Mouse (Mus musculus): ENCODE results near the gene Cwc27. TPM values are rescaled to one million over a fixed set of nuclear protein-coding genes. Genes with fewer than 3 reads are reported as not detected.

Cwc27 gene
- polyA plus RNA-seq, 1 experiment from 2014 or later: 25.4 TPM

DNA sequence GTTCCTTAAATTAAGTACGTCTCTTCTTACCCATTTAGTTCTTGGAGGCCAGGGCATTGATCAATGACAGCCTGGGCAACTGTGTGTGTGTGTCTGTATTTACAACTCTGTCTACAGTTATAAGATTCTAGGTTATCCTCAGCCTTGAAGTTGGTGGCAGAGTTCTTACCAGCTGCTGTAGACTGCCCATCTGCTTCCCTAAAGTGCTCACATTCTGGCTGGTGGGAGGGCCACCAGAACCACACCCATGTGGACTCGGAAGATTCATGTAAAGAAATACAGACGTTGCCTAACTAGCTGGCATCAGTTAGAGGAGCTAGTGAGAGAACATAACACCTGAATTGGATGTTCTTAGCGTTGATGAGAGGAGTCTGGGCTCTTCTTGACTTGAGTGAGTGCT, 25.0 kb upstream of the Cwc27 start:
- DNase-seq (ENCODE audit: low spot score) (no peak), ATAC-seq (replicated peaks; ENCODE audit: low FRiP score, low read depth) (no peak)
- Histone ChIP-seq H3K4me2 (ENCODE audit: low read length) (no peak overlapping the region), H3K27me3 (ENCODE audit: insufficient read depth, low read length) (no peaks in the 10 kb centered on the region), H3K9ac (ENCODE audit: low read depth, low read length) (no peak overlapping the region), H3K9me3 (replicated peaks; ENCODE audit: low read length) (no peaks in the 10 kb centered on the region), H3K4me1 (replicated peaks; ENCODE audit: insufficient read depth, low read length) (no peaks in the 10 kb centered on the region), H3K36me3 (ENCODE audit: insufficient read depth, low read length) (peaks cover 12% of the 10 kb centered on the region), H3K4me3 (replicated peaks; ENCODE audit: low read depth, low read length) (no peak overlapping the region), H3K27ac (no peak overlapping the region)
- TF ChIP-seq CTCF (IDR thresholded peaks at IDR 0.05; ENCODE audit: low read depth): no peak
- WGBS: 62% methylated on average over 4 of the region's 4 CpGs

DNA sequence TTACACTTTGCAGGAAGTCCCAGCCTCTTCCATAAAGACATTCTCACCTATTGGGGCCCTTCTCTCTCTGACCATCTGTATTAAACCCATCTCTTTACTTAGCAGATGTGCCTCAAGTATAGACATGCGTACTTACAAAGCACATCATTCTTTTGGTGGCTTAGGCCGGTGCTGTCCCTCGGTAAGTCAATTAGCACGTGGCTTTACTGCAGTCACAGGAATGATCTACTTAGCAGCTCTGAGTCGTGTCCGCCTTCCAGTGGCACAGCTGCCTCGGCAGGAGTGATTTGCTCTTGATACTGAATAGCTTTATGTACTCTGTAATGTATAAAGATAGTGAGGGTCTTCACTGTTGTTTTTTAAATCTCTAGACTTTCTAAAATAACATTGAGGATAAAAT, 20.7 kb upstream of the Cwc27 start:
- ATAC-seq (replicated peaks; ENCODE audit: low FRiP score, low read depth) (no peak), DNase-seq (ENCODE audit: low spot score) (no peak)
- H3K4me1 ChIP-seq (replicated peaks; ENCODE audit: insufficient read depth, low read length): no peaks in the 10 kb centered on the region
- no peaks in the 10 kb centered on the region for H3K9me3 ChIP-seq (replicated peaks; ENCODE audit: low read length)
- no peak overlapping the region for H3K4me3 ChIP-seq (replicated peaks; ENCODE audit: low read depth, low read length)
- H3K4me2 ChIP-seq (ENCODE audit: low read length): no peak overlapping the region
- H3K9ac ChIP-seq (ENCODE audit: low read depth, low read length): no peak overlapping the region
- 57% methylated on average over 7 of the region's 7 CpGs for WGBS
- peaks cover 34% of the 10 kb centered on the region for H3K36me3 ChIP-seq (ENCODE audit: insufficient read depth, low read length)
- H3K27ac ChIP-seq: no peak overlapping the region
- no peak for TF ChIP-seq CTCF (IDR thresholded peaks at IDR 0.05; ENCODE audit: low read depth)
- H3K27me3 ChIP-seq (ENCODE audit: insufficient read depth, low read length): no peaks in the 10 kb centered on the region

DNA sequence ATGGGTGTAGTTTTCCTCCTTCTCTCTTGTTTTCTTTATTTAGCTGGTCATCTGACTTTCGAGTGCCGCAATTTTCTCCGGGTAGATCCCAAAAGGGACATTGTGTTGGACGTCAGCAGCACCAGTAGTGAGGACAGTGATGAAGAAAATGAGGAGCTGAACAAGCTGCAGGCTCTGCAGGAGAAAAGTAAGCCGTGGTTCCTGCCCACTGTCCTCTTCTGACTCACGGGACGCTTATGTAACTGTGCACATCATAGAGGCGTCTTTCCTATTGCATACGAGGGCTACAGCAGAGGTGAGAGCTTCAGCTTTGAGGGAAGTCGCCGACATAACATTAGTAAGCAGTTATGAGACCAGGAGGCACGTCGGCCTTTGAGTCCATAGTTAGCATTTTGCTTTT, 15.9 kb upstream of the Cwc27 start:
- no peak for ATAC-seq (replicated peaks; ENCODE audit: low FRiP score, low read depth)
- WGBS: 97% methylated on average over 13 of the region's 13 CpGs
- H3K4me1 ChIP-seq (replicated peaks; ENCODE audit: insufficient read depth, low read length): no peaks in the 10 kb centered on the region
- H3K27me3 ChIP-seq (ENCODE audit: insufficient read depth, low read length): no peaks in the 10 kb centered on the region
- H3K9ac ChIP-seq (ENCODE audit: low read depth, low read length): no peak overlapping the region
- H3K36me3 ChIP-seq (ENCODE audit: insufficient read depth, low read length): peaks cover 45% of the 10 kb centered on the region
- no peak for DNase-seq (ENCODE audit: low spot score)
- H3K9me3 ChIP-seq (replicated peaks; ENCODE audit: low read length): no peaks in the 10 kb centered on the region
- no peak overlapping the region for H3K4me2 ChIP-seq (ENCODE audit: low read length)
- no peak for TF ChIP-seq CTCF (IDR thresholded peaks at IDR 0.05; ENCODE audit: low read depth)
- no peak overlapping the region for H3K4me3 ChIP-seq (replicated peaks; ENCODE audit: low read depth, low read length)
- no peak overlapping the region for H3K27ac ChIP-seq

GRCm38 (mm10) chr13:104825470-104825869, 8.5 kb upstream of the Cwc27 start:
- Histone ChIP-seq H3K4me2 (ENCODE audit: low read length) (no peak overlapping the region), H3K4me3 (replicated peaks; ENCODE audit: low read depth, low read length) (no peak overlapping the region), H3K9me3 (replicated peaks; ENCODE audit: low read length) (no peaks in the 10 kb centered on the region), H3K4me1 (replicated peaks; ENCODE audit: insufficient read depth, low read length) (no peaks in the 10 kb centered on the region; the same call in 1 of the 2 replicates), H3K27ac (no peak overlapping the region), H3K9ac (ENCODE audit: low read depth, low read length) (no peak overlapping the region), H3K27me3 (ENCODE audit: insufficient read depth, low read length) (no peaks in the 10 kb centered on the region), H3K36me3 (ENCODE audit: insufficient read depth, low read length) (peaks cover 24% of the 10 kb centered on the region; the same call in 1 of the 2 replicates)
- ATAC-seq (replicated peaks; ENCODE audit: low FRiP score, low read depth) (no peak), DNase-seq (ENCODE audit: low spot score) (no peak)
- TF ChIP-seq CTCF (IDR thresholded peaks at IDR 0.05; ENCODE audit: low read depth): no peak
- WGBS: 53% methylated on average over 2 of the region's 2 CpGs

- Histone ChIP-seq H3K9me3 (replicated peaks; ENCODE audit: low read length) (no peaks in the 10 kb centered on the region), H3K36me3 (ENCODE audit: insufficient read depth, low read length) (0 out of 2 replicates have a peak, but pooled peaks cover 8% of the 10 kb centered on the region), H3K4me1 (replicated peaks; ENCODE audit: insufficient read depth, low read length) (peaks cover 9% of the 10 kb centered on the region), H3K4me3 (replicated peaks; ENCODE audit: low read depth, low read length) (no peak overlapping the region), H3K27ac (peak overlapping the region; percentile 70), H3K27me3 (ENCODE audit: insufficient read depth, low read length) (no peaks in the 10 kb centered on the region), H3K9ac (ENCODE audit: low read depth, low read length) (no peak overlapping the region), H3K4me2 (ENCODE audit: low read length) (peak overlapping the region; percentile 16; the same call in 1 of the 2 replicates)
- 17% methylated on average over 8 of the region's 8 CpGs for WGBS
- DNase-seq (ENCODE audit: low spot score) (peak; percentile 46), ATAC-seq (replicated peaks; ENCODE audit: low FRiP score, low read depth) (peak; percentile 76)
- TF ChIP-seq CTCF (IDR thresholded peaks at IDR 0.05; ENCODE audit: low read depth): no peak
Measured at GRCm38 (mm10) chr13:104822411-104822838, 5.5 kb upstream of the Cwc27 start.

DNA sequence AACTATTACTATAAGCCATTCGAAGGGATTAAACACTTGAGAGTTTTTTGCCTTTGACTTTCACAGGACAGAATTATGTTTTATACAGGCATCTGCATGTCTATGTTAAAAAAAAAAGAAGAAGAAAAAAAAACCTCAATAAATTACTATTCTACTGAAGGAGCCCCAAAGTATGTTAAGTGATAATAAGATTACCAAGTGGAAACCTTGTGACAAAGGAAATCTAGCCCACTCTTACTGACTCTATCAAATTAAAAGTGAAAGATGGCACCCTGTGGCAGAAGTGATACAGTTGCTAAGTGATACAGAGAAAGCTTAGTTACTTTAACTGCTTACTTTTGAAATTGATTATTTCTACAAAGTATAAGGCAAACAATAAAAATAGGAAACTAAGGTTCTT, 5.0 kb upstream of the Cwc27 start:
- no peaks in the 10 kb centered on the region for H3K27me3 ChIP-seq (ENCODE audit: insufficient read depth, low read length)
- 0 out of 2 replicates have a peak overlapping the region, but pooled peaks have one; percentile 16 for H3K4me2 ChIP-seq (ENCODE audit: low read length)
- ATAC-seq (replicated peaks; ENCODE audit: low FRiP score, low read depth) (no peak), DNase-seq (ENCODE audit: low spot score) (no peak)
- 0 out of 2 replicates have a peak, but pooled peaks cover 4% of the 10 kb centered on the region for H3K36me3 ChIP-seq (ENCODE audit: insufficient read depth, low read length)
- H3K4me1 ChIP-seq (replicated peaks; ENCODE audit: insufficient read depth, low read length): peaks cover 10% of the 10 kb centered on the region
- no peak overlapping the region for H3K4me3 ChIP-seq (replicated peaks; ENCODE audit: low read depth, low read length)
- no peak overlapping the region for H3K27ac ChIP-seq
- WGBS: 83% methylated on average over 1 of the region's 1 CpGs
- TF ChIP-seq CTCF (IDR thresholded peaks at IDR 0.05; ENCODE audit: low read depth): no peak
- H3K9me3 ChIP-seq (replicated peaks; ENCODE audit: low read length): no peaks in the 10 kb centered on the region
- no peak overlapping the region for H3K9ac ChIP-seq (ENCODE audit: low read depth, low read length)

DNA sequence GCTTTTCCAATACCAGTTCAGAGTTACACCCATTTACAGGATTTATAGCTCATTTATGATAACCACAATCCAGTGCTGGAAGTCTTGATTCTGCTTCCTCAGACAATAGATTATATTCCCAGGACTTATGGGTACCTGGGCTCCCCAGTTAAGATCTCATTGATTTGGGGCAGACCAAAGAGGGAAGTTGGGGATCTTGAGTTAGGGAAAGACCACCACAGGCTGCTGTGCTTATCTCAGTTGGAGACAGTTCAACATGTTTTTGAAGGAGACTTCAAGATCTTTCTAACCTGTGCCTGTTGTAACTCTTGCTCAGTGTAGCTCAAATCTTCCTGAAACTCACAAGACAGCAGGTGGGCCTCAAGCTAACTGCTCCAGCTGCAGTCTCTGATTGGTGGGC, 4.2 kb upstream of the Cwc27 start:
- Histone ChIP-seq H3K9me3 (replicated peaks; ENCODE audit: low read length) (no peaks in the 10 kb centered on the region), H3K27ac (no peak overlapping the region), H3K4me2 (ENCODE audit: low read length) (no peak overlapping the region), H3K4me1 (replicated peaks; ENCODE audit: insufficient read depth, low read length) (peaks cover 10% of the 10 kb centered on the region), H3K36me3 (ENCODE audit: insufficient read depth, low read length) (0 out of 2 replicates have a peak, but pooled peaks cover 3% of the 10 kb centered on the region), H3K4me3 (replicated peaks; ENCODE audit: low read depth, low read length) (no peak overlapping the region), H3K27me3 (ENCODE audit: insufficient read depth, low read length) (no peaks in the 10 kb centered on the region), H3K9ac (ENCODE audit: low read depth, low read length) (no peak overlapping the region)
- ATAC-seq (replicated peaks; ENCODE audit: low FRiP score, low read depth) (no peak), DNase-seq (ENCODE audit: low spot score) (no peak)
- no peak for TF ChIP-seq CTCF (IDR thresholded peaks at IDR 0.05; ENCODE audit: low read depth)
